Mouse (Mus musculus) CH12.LX (cell line): ENCODE results near the gene Kcnj15. TPM values are rescaled to one million over a fixed set of nuclear protein-coding genes. Genes with fewer than 3 reads are reported as not detected.

Experiments used
- DNase-seq: peaks from one replicate; pipeline ENCODE4 v3.0.0-alpha.2; 2013; ENCODE audit errors: extremely low read depth
- H3K27ac ChIP-seq: 2 replicates; pipeline ENCODE4 v1.5.1; 2012; ENCODE audit warnings: low read depth, mild to moderate bottlenecking, control low read depth, moderate library complexity; ENCODE audit not compliant: insufficient read depth
- H3K27me3 ChIP-seq: replicated peaks from 2 replicates; pipeline ENCODE3; 2012; ENCODE audit warnings: inconsistent platforms
- H3K36me3 ChIP-seq, 2 experiments: replicated peaks in 1 of 2; 2 replicates each; pipeline versions ENCODE3 to v1.6.1; 2012; ENCODE audit warnings: inconsistent platforms in 1 of 2, low read length in 1 of 2, mild to moderate bottlenecking in 1 of 2, mixed read lengths in 1 of 2, moderate library complexity in 1 of 2; ENCODE audit not compliant: control insufficient read depth in 1 of 2, insufficient read depth in 1 of 2
- H3K4me1 ChIP-seq, 2 experiments: 2 replicates each; pipeline ENCODE4 v1.6.1; 2012; ENCODE audit warnings: inconsistent platforms in 1 of 2, moderate library complexity in 1 of 2; ENCODE audit not compliant: insufficient read depth in 2 of 2, control insufficient read depth in 1 of 2
- H3K4me2 ChIP-seq: 2 replicates; pipeline ENCODE4 v1.6.1; 2012; ENCODE audit warnings: low read depth, mild to moderate bottlenecking, control low read depth; ENCODE audit not compliant: poor library complexity, insufficient read depth, severe bottlenecking
- H3K4me3 ChIP-seq, 3 experiments: fragments of 150-350 bp in 1 of 3; sonication (generic) in 1 of 3; replicated peaks in 1 of 3; 2 replicates each; pipeline versions ENCODE3 to v1.5.1; 2011 to 2012; ENCODE audit warnings: low read depth in 2 of 3, low read length in 2 of 3, mild to moderate bottlenecking in 2 of 3, moderate library complexity in 2 of 3, control low read depth in 1 of 3, improper control_type of control experiment in 1 of 3, inconsistent platforms in 1 of 3, mixed read lengths in 1 of 3; ENCODE audit not compliant: poor library complexity in 1 of 3
- H3K79me2 ChIP-seq: replicated peaks from 2 replicates; pipeline ENCODE4 v1.6.1; 2012; ENCODE audit warnings: mild to moderate bottlenecking, moderate library complexity; ENCODE audit not compliant: control insufficient read depth, poor library complexity, insufficient read depth, severe bottlenecking; ENCODE audit errors: extremely low read depth
- H3K9ac ChIP-seq: 2 replicates; pipeline ENCODE4 v1.6.1; 2012; ENCODE audit warnings: low read depth, mild to moderate bottlenecking, control low read depth, moderate library complexity; ENCODE audit not compliant: insufficient read depth
- H3K9me3 ChIP-seq: replicated peaks from 2 replicates; pipeline ENCODE3; 2012; ENCODE audit warnings: low read length, inconsistent platforms, mixed read lengths
- CHD1 ChIP-seq: IDR thresholded peaks from 2 replicates; pipeline ENCODE4 v1.6.1; 2012; ENCODE audit warnings: low read depth, low read length, improper control_type of control experiment, inconsistent platforms
- CHD2 ChIP-seq: IDR thresholded peaks from 2 replicates; pipeline ENCODE4 v1.6.1; 2011; ENCODE audit warnings: low read length, improper control_type of control experiment
- CTCF ChIP-seq, 2 experiments: IDR thresholded peaks in 1 of 2; conservative IDR thresholded peaks in 1 of 2; 2 replicates each; pipeline ENCODE4 v1.5.1; 2011 to 2012; ENCODE audit warnings: low read depth in 2 of 2, low read length in 2 of 2, improper control_type of control experiment in 1 of 2, inconsistent platforms in 1 of 2, mild to moderate bottlenecking in 1 of 2, moderate library complexity in 1 of 2
- E2F4 ChIP-seq: IDR thresholded peaks from 2 replicates; pipeline ENCODE4 v1.6.1; 2011; ENCODE audit warnings: low read depth, low read length, improper control_type of control experiment; ENCODE audit not compliant: insufficient replicate concordance
- EP300 ChIP-seq: IDR thresholded peaks from 2 replicates; pipeline ENCODE4 v1.6.1; 2011; ENCODE audit warnings: low read length, improper control_type of control experiment
- ETS1 ChIP-seq: conservative IDR thresholded peaks from 2 replicates; pipeline ENCODE4 v1.6.1; 2012; ENCODE audit warnings: low read depth, mild to moderate bottlenecking, inconsistent platforms, low read length, improper control_type of control experiment, moderate library complexity
- GABPA ChIP-seq: IDR thresholded peaks from 2 replicates; pipeline ENCODE4 v1.6.1; 2012; ENCODE audit warnings: low read depth, low read length, improper control_type of control experiment, inconsistent platforms; ENCODE audit not compliant: insufficient replicate concordance
- IRF4 ChIP-seq: IDR thresholded peaks from 2 replicates; pipeline ENCODE4 v1.6.1; 2014; ENCODE audit warnings: low read depth, mild to moderate bottlenecking, inconsistent platforms, low read length, improper control_type of control experiment
- JUND ChIP-seq: conservative IDR thresholded peaks from 2 replicates; pipeline ENCODE4 v1.6.1; 2011; ENCODE audit warnings: low read depth, low read length, improper control_type of control experiment
- KAT2A ChIP-seq: IDR thresholded peaks from 2 replicates; pipeline ENCODE4 v1.6.1; 2012; ENCODE audit warnings: low read length, improper control_type of control experiment, inconsistent platforms; ENCODE audit not compliant: insufficient replicate concordance
- MAFK ChIP-seq: IDR thresholded peaks from 2 replicates; pipeline ENCODE4 v1.6.1; 2011; ENCODE audit warnings: low read length, improper control_type of control experiment; ENCODE audit not compliant: insufficient replicate concordance
- MAX ChIP-seq: IDR thresholded peaks from 2 replicates; pipeline ENCODE4 v1.6.1; 2011; ENCODE audit warnings: low read length, improper control_type of control experiment
- MAZ ChIP-seq: IDR thresholded peaks from 2 replicates; pipeline ENCODE4 v1.6.1; 2012; ENCODE audit warnings: low read depth, mild to moderate bottlenecking, inconsistent platforms, low read length, improper control_type of control experiment, moderate library complexity
- MEF2A ChIP-seq: IDR thresholded peaks from 2 replicates; pipeline ENCODE4 v1.6.1; 2014; ENCODE audit warnings: low read depth, mild to moderate bottlenecking, inconsistent platforms, low read length, improper control_type of control experiment, borderline replicate concordance
- MYC ChIP-seq: IDR thresholded peaks from 2 replicates; pipeline ENCODE4 v1.6.1; 2011; ENCODE audit warnings: low read depth, mild to moderate bottlenecking, improper control_type of control experiment, low read length
- NELFE ChIP-seq: IDR thresholded peaks from 2 replicates; pipeline ENCODE4 v1.6.1; 2011; ENCODE audit warnings: low read depth, low read length, improper control_type of control experiment
- NRF1 ChIP-seq: IDR thresholded peaks from 2 replicates; pipeline ENCODE4 v1.6.1; 2014; ENCODE audit warnings: low read depth, mild to moderate bottlenecking, inconsistent platforms, low read length, improper control_type of control experiment, moderate library complexity
- POLR2AphosphoS2 ChIP-seq: IDR thresholded peaks from 2 replicates; pipeline ENCODE4 v1.6.1; 2011; ENCODE audit warnings: low read depth, low read length, improper control_type of control experiment
- RCOR1 ChIP-seq: conservative IDR thresholded peaks from 2 replicates; pipeline ENCODE4 v1.6.1; 2012; ENCODE audit warnings: low read depth, mild to moderate bottlenecking, inconsistent platforms, low read length, improper control_type of control experiment
- SIN3A ChIP-seq: IDR thresholded peaks from 2 replicates; pipeline ENCODE4 v1.6.1; 2012; ENCODE audit warnings: low read length, improper control_type of control experiment, inconsistent platforms
- TCF12 ChIP-seq: IDR thresholded peaks from 2 replicates; pipeline ENCODE4 v1.6.1; 2014; ENCODE audit warnings: low read depth, mild to moderate bottlenecking, inconsistent platforms, low read length, improper control_type of control experiment
- ZMIZ1 ChIP-seq: IDR thresholded peaks from 2 replicates; pipeline ENCODE4 v1.6.1; 2012; ENCODE audit warnings: low read depth, mild to moderate bottlenecking, inconsistent platforms, low read length, improper control_type of control experiment
- ZNF384 ChIP-seq: IDR thresholded peaks from 2 replicates; pipeline ENCODE4 v1.6.1; 2012; ENCODE audit warnings: low read depth, low read length, improper control_type of control experiment, inconsistent platforms
- dilution Hi-C: fragments of 300-500 bp; cut with MboI; formaldehyde crosslinking; loops from 2 replicates; pipeline ENCODE4 v1.14.3; 2020; ENCODE audit warnings: low sequenced_read_pairs; ENCODE audit not compliant: extremely low pct_unique_long_range_greater_than_20kb, extremely low pct_ligation_motif_present
- in situ Hi-C: fragments of 300-500 bp; cut with MboI; formaldehyde crosslinking; loops from 3 replicates; pipeline ENCODE4 v1.14.3; 2019; ENCODE audit warnings: low sequenced_read_pairs, low pct_ligation_motif_present, low pct_unique_long_range_greater_than_20kb, mixed read lengths
- polyA plus RNA-seq: library from polyadenylated mRNA; unstranded; fragments of >175 nt; gene quantifications from 2 replicates; pipeline ENCODE4 v1.2.1, GENCODE M21; 2012; ENCODE audit warnings: low read depth; ENCODE audit not compliant: insufficient read length
- total RNA-seq, 2 experiments: library from RNA; depleted of rRNA; stranded (reverse); fragments of 300-350 nt in 1 of 2; fragments of >200 nt in 1 of 2; gene quantifications; 2 replicates each; pipeline ENCODE4 v1.2.3; 2012 to 2014

The Kcnj15 gene
- total and polyA plus RNA-seq, 3 experiments: 0.37 to 1.1 (median 0.51) TPM

DNA sequence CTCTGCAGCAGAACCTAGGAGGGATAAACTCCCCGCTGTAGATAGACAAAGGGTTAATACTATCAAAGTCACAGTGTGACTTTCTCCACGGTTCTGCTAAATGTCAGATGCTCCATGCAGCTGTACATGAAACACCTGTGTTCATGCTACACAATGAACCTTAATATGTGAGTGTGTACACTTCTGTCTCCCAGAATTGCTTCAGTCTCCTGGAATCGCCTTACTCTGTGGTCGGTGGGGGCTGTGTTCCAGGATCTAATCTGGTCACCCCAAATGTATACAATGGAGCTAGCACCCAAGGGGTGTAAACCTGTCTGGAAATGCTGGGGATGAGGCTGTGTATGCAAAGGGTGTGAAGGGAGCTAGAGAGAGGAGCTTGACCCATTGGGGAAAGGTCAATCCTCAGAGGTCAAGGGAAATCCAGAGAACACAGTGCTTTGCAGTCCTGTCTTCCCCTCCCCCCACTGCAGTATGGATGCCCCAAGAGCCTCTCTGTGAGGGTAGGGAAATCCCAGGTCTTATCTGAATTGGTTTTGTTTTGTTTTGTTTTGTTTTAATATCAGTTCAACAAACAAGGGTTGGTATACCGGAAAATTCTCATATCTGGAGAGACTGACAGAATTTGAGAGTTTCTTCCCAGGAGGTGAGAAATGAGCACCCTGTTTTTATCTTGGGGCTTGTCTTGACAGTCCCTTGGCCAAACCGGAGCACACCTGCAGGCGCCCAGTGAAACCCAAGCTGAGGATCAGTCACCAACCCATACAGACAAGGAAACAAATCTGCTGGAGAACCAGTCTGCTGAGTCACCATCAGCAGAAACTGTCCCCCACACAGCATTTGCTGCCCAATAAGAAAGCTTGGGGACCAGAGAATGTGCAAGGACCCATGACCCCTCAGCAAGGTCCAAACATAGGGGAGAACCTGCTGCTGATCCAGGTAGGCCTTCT lies 42.8 kb upstream of the Kcnj15 start (continued):
- TF ChIP-seq MAFK (peak; percentile 87), ETS1 (peak; percentile 64), MAZ (0 out of 2 replicates have a peak, but pooled peaks have one; percentile 27), KAT2A (no peak), MEF2A (peak; percentile 45; the same call in 1 of the 2 replicates), IRF4 (peak; percentile 68), NRF1 (no peak), CHD2 (peak; percentile 86), MAX (no peak), ZMIZ1 (no peak), CHD1 (no peak), CTCF (conservative IDR thresholded peaks at IDR 0.05 in 1 of 2, IDR thresholded peaks at IDR 0.05 in 1 of 2; ENCODE audit: low read depth in 2 of 2, low read length in 2 of 2) (no peak)

DNA sequence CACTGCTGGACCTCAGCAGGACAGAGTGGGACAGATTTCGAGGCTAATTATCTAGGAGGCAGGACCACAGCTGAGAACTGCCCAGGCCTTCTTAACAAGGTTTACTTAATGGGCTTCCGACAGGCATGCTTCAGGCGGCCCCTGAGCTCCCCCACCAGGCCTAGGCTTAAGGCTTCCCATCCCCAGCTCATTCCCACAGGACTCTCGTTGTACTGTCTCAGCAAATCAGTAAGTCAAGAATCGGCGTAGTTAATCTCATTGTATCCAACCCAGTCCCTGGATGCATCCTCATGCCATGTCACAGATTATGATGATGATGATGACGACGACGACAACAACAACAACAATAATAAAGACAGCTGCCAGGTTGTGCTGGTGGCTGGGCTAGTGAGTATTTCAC lies 41.6 kb upstream of the Kcnj15 start:
- H3K4me2 ChIP-seq: no peak overlapping the region
- TF ChIP-seq CTCF (conservative IDR thresholded peaks at IDR 0.05 in 1 of 2, IDR thresholded peaks at IDR 0.05 in 1 of 2; ENCODE audit: low read depth in 2 of 2, low read length in 2 of 2): no peak
- TF ChIP-seq GABPA: no peak
- TF ChIP-seq ZMIZ1: no peak
- TF ChIP-seq MEF2A: no peak
- no peak for TF ChIP-seq TCF12
- no peak for TF ChIP-seq E2F4
- no peak for TF ChIP-seq RCOR1
- TF ChIP-seq EP300: no peak
- no peak for TF ChIP-seq ZNF384
- no peak for TF ChIP-seq MAX
- TF ChIP-seq SIN3A: no peak
- no peak for TF ChIP-seq POLR2AphosphoS2
- no peak for TF ChIP-seq KAT2A
- TF ChIP-seq NELFE: no peak
- no peak for TF ChIP-seq JUND
- TF ChIP-seq MYC: no peak
- no peak for TF ChIP-seq MAZ
- TF ChIP-seq NRF1: no peak
- TF ChIP-seq, all 38 proteins: peak for 0
- no peaks in the 10 kb centered on the region for H3K27me3 ChIP-seq
- in situ Hi-C loops: loop anchor here (10.0 kb wide), 1 partner anchor 219 kb away; no protein-coding TSS in a partner anchor
- dilution Hi-C loops: no loop called here
- H3K9ac ChIP-seq: no peak overlapping the region
- H3K4me3 ChIP-seq: no peak overlapping the region
- H3K4me1 ChIP-seq: peaks cover 10 to 27% of the 10 kb centered on the region in 2 experiments
- no peaks in the 10 kb centered on the region for H3K79me2 ChIP-seq
- peaks cover 5% of the 10 kb centered on the region for H3K9me3 ChIP-seq
- no peak for DNase-seq
- H3K27ac ChIP-seq: no peak overlapping the region
- H3K36me3 ChIP-seq: no peaks in the 10 kb centered on the region
